Mouse (Mus musculus): ENCODE results near the gene Myom1. TPM values are rescaled to one million over a fixed set of nuclear protein-coding genes. Genes with fewer than 3 reads are reported as not detected.

Myom1 gene
- polyA plus RNA-seq, 1 experiment from 2014 or later = 5.9 TPM

DNA sequence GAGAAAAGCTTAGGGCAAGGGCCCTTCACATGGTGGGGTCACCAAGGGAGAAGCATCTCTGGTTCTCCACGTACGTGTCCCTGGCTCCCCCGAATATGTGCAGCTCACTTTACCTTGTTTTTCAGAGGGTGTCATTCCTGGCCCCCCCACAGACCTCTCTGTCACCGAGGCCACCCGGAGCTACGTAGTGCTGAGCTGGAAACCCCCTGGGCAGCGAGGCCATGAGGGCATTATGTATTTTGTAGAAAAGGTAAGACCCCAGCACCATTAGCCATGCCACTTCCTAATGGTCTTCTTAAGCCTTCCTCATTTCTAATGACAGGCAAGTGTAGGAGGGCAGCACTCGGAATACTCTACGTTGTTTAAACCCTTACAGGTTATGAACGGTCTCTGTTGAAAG is 69.5 kb downstream of the Myom1 start:
- H3K4me3 ChIP-seq (ENCODE audit: low read depth, low read length) = no peak overlapping the region
- no peaks in the 10 kb centered on the region for H3K4me1 ChIP-seq (ENCODE audit: control insufficient read depth, insufficient read depth, low read length)
- no peak overlapping the region for H3K4me2 ChIP-seq (ENCODE audit: low read depth, low read length)
- H3K9me3 ChIP-seq (replicated peaks; ENCODE audit: control insufficient read depth, low read length) = no peaks in the 10 kb centered on the region
- H3K36me3 ChIP-seq (replicated peaks; ENCODE audit: control insufficient read depth, insufficient read depth, low read depth, low read length) = no peaks in the 10 kb centered on the region
- no peaks in the 10 kb centered on the region for H3K27me3 ChIP-seq (ENCODE audit: control insufficient read depth, insufficient read depth, low read length)
- ATAC-seq (replicated peaks; ENCODE audit: insufficient number of reproducible peaks, low FRiP score, low TSS enrichment, low read depth) (no peak), DNase-seq (ENCODE audit: low spot score) (no peak)
- no peak overlapping the region for H3K9ac ChIP-seq (replicated peaks; ENCODE audit: low read length)
- H3K27ac ChIP-seq (replicated peaks; ENCODE audit: low read depth, low read length) = no peak overlapping the region
- WGBS = 89% methylated on average over 10 of the region's 10 CpGs

DNA sequence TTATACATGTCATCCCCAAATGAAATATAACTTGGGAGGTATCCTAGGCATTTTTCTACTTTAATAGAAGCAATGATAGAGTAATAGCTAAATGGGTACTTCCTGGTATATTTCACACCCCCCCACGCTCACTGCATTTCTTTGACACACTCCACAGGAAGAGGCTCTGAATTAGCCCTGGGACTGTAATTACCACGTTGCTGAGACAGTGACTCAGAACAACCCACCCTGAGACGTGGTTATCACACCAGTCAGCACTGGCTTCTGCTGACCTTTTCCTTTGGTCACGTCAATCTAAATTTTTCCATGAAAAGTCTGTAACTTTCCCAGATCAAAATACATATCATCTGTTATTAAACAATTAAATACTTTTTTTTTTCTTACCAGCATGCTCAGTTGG is 72.0 kb downstream of the Myom1 start:
- Histone ChIP-seq H3K9ac (replicated peaks; ENCODE audit: low read length) (no peak overlapping the region), H3K4me3 (ENCODE audit: low read depth, low read length) (no peak overlapping the region), H3K4me2 (ENCODE audit: low read depth, low read length) (no peak overlapping the region), H3K4me1 (ENCODE audit: control insufficient read depth, insufficient read depth, low read length) (no peaks in the 10 kb centered on the region), H3K9me3 (replicated peaks; ENCODE audit: control insufficient read depth, low read length) (no peaks in the 10 kb centered on the region), H3K27ac (replicated peaks; ENCODE audit: low read depth, low read length) (no peak overlapping the region), H3K27me3 (ENCODE audit: control insufficient read depth, insufficient read depth, low read length) (no peaks in the 10 kb centered on the region), H3K36me3 (replicated peaks; ENCODE audit: control insufficient read depth, insufficient read depth, low read depth, low read length) (no peaks in the 10 kb centered on the region)
- 53% methylated on average over 4 of the region's 4 CpGs for WGBS
- DNase-seq (ENCODE audit: low spot score) (no peak), ATAC-seq (replicated peaks; ENCODE audit: insufficient number of reproducible peaks, low FRiP score, low TSS enrichment, low read depth) (no peak)

DNA sequence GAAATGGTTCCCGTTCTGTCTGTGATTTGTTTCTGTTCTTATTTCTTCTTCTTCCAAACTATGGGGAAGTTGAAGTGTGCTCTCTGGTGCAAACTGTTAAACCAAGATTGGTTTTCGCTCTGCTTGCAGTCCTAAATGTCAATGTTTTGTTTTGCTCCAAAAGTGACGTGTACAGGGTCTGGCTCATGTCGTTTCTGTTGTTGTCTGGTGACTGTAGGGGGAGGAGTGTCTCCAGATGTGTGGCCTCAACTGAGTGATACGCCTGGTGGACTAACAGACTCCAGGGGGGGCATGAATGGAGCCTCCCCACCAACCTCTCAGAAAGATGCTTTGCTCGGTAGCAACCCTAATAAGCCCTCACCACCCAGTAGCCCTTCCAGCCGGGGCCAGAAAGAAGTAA is 79.6 kb downstream of the Myom1 start:
- Histone ChIP-seq H3K27me3 (ENCODE audit: control insufficient read depth, insufficient read depth, low read length) (no peaks in the 10 kb centered on the region), H3K27ac (replicated peaks; ENCODE audit: low read depth, low read length) (no peak overlapping the region), H3K4me2 (ENCODE audit: low read depth, low read length) (no peak overlapping the region), H3K36me3 (replicated peaks; ENCODE audit: control insufficient read depth, insufficient read depth, low read depth, low read length) (no peaks in the 10 kb centered on the region), H3K4me3 (ENCODE audit: low read depth, low read length) (no peak overlapping the region), H3K4me1 (ENCODE audit: control insufficient read depth, insufficient read depth, low read length) (no peaks in the 10 kb centered on the region), H3K9ac (replicated peaks; ENCODE audit: low read length) (no peak overlapping the region), H3K9me3 (replicated peaks; ENCODE audit: control insufficient read depth, low read length) (no peaks in the 10 kb centered on the region)
- 55% methylated on average over 7 of the region's 7 CpGs for WGBS
- no peak for DNase-seq (ENCODE audit: low spot score)
- no peak for ATAC-seq (replicated peaks; ENCODE audit: insufficient number of reproducible peaks, low FRiP score, low TSS enrichment, low read depth)

DNA sequence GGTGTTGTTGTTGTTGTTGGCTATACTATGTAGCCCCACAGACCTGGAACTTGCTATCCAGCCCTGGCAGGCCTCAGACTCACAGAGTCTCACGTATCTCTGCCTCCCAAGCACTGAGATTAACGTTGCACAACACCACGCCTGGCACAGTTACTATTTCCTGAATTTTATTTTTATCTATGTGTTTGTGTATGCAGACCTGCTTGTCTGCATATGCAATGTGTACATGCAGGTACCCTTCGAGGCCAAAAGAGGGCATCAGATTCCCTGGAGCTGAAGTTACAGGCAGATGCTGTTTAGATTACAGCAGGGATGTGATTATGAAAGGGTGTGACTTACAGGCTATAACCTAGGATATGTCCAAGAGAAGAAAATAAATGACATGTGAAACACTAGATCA is 84.5 kb downstream of the Myom1 start:
- H3K4me3 ChIP-seq (ENCODE audit: low read depth, low read length) = no peak overlapping the region
- ATAC-seq (replicated peaks; ENCODE audit: insufficient number of reproducible peaks, low FRiP score, low TSS enrichment, low read depth) (no peak), DNase-seq (ENCODE audit: low spot score) (no peak)
- H3K4me2 ChIP-seq (ENCODE audit: low read depth, low read length) = no peak overlapping the region
- no peak overlapping the region for H3K27ac ChIP-seq (replicated peaks; ENCODE audit: low read depth, low read length)
- no peaks in the 10 kb centered on the region for H3K9me3 ChIP-seq (replicated peaks; ENCODE audit: control insufficient read depth, low read length)
- H3K4me1 ChIP-seq (ENCODE audit: control insufficient read depth, insufficient read depth, low read length) = no peaks in the 10 kb centered on the region
- no peaks in the 10 kb centered on the region for H3K36me3 ChIP-seq (replicated peaks; ENCODE audit: control insufficient read depth, insufficient read depth, low read depth, low read length)
- H3K27me3 ChIP-seq (ENCODE audit: control insufficient read depth, insufficient read depth, low read length) = no peaks in the 10 kb centered on the region
- WGBS = 86% methylated on average over 4 of the region's 4 CpGs
- no peak overlapping the region for H3K9ac ChIP-seq (replicated peaks; ENCODE audit: low read length)

DNA sequence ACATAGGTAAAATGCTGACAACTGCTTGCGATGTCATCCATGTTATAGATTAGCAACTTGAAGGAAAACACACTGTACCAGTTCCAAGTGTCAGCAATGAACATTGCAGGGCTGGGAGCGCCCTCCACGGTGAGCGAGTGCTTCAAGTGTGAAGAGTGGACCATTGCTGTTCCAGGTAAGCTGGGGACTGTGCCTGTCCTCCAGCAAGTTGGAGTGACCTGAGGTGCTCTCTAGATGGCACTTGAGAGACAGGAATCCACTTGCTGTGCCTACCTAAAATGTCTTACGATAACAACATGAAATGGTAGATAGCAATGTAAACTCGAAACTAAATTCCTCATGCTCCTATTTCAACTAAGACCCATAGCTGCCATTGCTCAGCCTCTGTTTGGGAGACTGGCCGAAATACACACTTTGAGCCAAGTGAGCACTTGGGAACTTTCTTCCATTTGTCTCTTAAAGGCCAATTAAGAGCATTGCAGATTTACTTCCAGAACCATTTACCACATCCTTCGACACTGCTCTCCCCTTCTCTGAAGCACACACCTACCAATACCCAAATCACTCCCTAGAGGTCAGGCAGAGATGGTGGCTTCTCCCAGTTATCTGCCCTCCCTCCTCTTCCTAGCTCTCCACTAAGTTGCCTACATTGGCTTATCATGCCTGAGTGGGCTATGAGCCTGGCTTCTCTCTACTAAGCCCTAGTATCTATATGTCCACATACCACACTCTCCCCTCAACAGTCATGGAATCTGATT is 85.1 kb downstream of the Myom1 start:
- no peak for DNase-seq (ENCODE audit: low spot score)
- H3K4me1 ChIP-seq (ENCODE audit: control insufficient read depth, insufficient read depth, low read length) = no peaks in the 10 kb centered on the region
- no peak overlapping the region for H3K4me3 ChIP-seq (ENCODE audit: low read depth, low read length)
- H3K36me3 ChIP-seq (replicated peaks; ENCODE audit: control insufficient read depth, insufficient read depth, low read depth, low read length) = no peaks in the 10 kb centered on the region
- H3K4me2 ChIP-seq (ENCODE audit: low read depth, low read length) = no peak overlapping the region
- WGBS = 88% methylated on average over 8 of the region's 8 CpGs
- H3K27ac ChIP-seq (replicated peaks; ENCODE audit: low read depth, low read length) = no peak overlapping the region
- H3K27me3 ChIP-seq (ENCODE audit: control insufficient read depth, insufficient read depth, low read length) = no peaks in the 10 kb centered on the region
- H3K9me3 ChIP-seq (replicated peaks; ENCODE audit: control insufficient read depth, low read length) = no peaks in the 10 kb centered on the region
- H3K9ac ChIP-seq (replicated peaks; ENCODE audit: low read length) = no peak overlapping the region
- ATAC-seq (replicated peaks; ENCODE audit: insufficient number of reproducible peaks, low FRiP score, low TSS enrichment, low read depth) = no peak

DNA sequence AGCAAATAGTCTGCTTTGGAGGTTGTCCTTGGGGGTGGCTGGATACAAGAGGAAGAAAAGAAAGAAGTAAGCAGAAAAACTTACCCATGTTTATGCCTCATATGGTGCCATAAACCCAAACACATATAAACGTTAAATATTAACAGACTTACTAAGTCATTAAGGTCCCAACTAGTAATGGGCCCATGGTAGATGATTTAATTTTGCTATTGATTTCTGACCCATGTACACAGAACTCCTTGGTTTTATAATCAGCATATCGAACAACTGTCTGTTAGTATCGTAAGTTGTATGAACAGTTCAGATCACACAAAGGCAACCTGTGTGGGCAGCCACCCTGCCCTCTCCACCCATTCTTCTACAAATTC is 85.7 kb downstream of the Myom1 start:
- no peaks in the 10 kb centered on the region for H3K9me3 ChIP-seq (replicated peaks; ENCODE audit: control insufficient read depth, low read length)
- H3K27me3 ChIP-seq (ENCODE audit: control insufficient read depth, insufficient read depth, low read length) = no peaks in the 10 kb centered on the region
- H3K4me2 ChIP-seq (ENCODE audit: low read depth, low read length) = no peak overlapping the region
- H3K36me3 ChIP-seq (replicated peaks; ENCODE audit: control insufficient read depth, insufficient read depth, low read depth, low read length) = no peaks in the 10 kb centered on the region
- 90% methylated on average over 3 of the region's 3 CpGs for WGBS
- H3K4me1 ChIP-seq (ENCODE audit: control insufficient read depth, insufficient read depth, low read length) = no peaks in the 10 kb centered on the region
- no peak for ATAC-seq (replicated peaks; ENCODE audit: insufficient number of reproducible peaks, low FRiP score, low TSS enrichment, low read depth)
- no peak overlapping the region for H3K27ac ChIP-seq (replicated peaks; ENCODE audit: low read depth, low read length)
- no peak for DNase-seq (ENCODE audit: low spot score)
- no peak overlapping the region for H3K9ac ChIP-seq (replicated peaks; ENCODE audit: low read length)
- no peak overlapping the region for H3K4me3 ChIP-seq (ENCODE audit: low read depth, low read length)

DNA sequence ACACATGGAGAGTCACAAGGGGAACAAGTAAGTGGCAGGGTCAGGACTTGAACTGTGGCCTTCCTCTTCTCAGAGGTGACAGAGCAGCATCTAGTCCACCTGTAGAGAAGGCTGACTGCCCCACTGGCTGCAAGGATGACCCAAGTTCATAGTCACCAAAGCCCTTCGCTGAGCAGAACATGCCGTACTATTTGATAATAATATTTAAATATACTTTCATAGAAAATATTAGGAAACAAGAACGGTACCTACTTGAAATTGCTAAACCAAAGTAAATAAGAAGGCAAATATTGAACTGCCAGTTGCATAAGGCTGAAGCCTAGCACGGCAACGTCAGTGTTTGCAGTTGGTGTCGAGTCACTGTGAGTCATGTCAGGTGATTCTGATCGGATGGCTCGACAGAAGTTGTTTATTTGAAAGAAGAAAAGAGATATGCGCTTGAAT is 86.6 kb downstream of the Myom1 start:
- no peak for DNase-seq (ENCODE audit: low spot score)
- H3K9me3 ChIP-seq (replicated peaks; ENCODE audit: control insufficient read depth, low read length) = no peaks in the 10 kb centered on the region
- no peaks in the 10 kb centered on the region for H3K4me1 ChIP-seq (ENCODE audit: control insufficient read depth, insufficient read depth, low read length)
- ATAC-seq (replicated peaks; ENCODE audit: insufficient number of reproducible peaks, low FRiP score, low TSS enrichment, low read depth) = no peak
- H3K9ac ChIP-seq (replicated peaks; ENCODE audit: low read length) = no peak overlapping the region
- H3K4me3 ChIP-seq (ENCODE audit: low read depth, low read length) = no peak overlapping the region
- 79% methylated on average over 9 of the region's 9 CpGs for WGBS
- H3K36me3 ChIP-seq (replicated peaks; ENCODE audit: control insufficient read depth, insufficient read depth, low read depth, low read length) = no peaks in the 10 kb centered on the region
- no peak overlapping the region for H3K27ac ChIP-seq (replicated peaks; ENCODE audit: low read depth, low read length)
- no peaks in the 10 kb centered on the region for H3K27me3 ChIP-seq (ENCODE audit: control insufficient read depth, insufficient read depth, low read length)
- no peak overlapping the region for H3K4me2 ChIP-seq (ENCODE audit: low read depth, low read length)

DNA sequence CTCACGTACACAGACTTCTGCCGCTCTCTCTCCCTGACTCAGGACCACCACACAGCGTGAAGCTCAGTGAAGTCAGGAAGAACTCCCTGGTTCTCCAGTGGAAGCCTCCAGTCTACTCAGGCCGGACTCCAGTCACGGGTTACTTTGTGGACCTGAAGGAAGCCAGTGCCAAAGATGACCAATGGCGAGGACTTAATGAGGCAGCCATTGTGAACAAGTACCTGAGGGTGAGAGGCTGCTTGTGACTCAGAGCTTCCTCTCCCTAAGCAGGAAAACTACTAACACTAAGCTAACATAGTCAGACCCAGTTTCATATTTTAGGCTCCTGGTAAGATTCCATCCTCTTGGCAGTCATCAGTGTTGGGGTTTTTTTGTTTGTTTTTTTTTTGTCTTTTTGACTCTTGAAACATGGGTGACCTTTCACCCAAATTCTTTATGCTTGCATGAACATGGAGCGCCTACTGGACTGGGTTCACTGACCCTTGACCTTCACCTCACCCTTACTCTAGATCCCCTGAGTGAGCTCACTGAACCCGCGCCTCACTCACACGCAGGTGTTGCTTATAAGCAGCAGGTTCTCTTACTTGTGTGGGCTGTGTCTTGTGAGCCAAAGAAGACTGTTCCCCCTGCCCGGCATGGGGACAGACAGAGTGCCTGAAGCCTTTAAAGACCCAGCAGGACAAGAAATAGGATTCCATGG is 87.5 kb downstream of the Myom1 start:
- ATAC-seq (replicated peaks; ENCODE audit: insufficient number of reproducible peaks, low FRiP score, low TSS enrichment, low read depth) = no peak

More for the DNA sequence above, 87.5 kb downstream of the Myom1 start:
- no peak overlapping the region for H3K4me3 ChIP-seq (ENCODE audit: low read depth, low read length)
- no peak overlapping the region for H3K4me2 ChIP-seq (ENCODE audit: low read depth, low read length)
- WGBS = 77% methylated on average over 11 of the region's 11 CpGs
- H3K36me3 ChIP-seq (replicated peaks; ENCODE audit: control insufficient read depth, insufficient read depth, low read depth, low read length) = no peaks in the 10 kb centered on the region
- no peak for DNase-seq (ENCODE audit: low spot score)
- no peaks in the 10 kb centered on the region for H3K27me3 ChIP-seq (ENCODE audit: control insufficient read depth, insufficient read depth, low read length)
- no peak overlapping the region for H3K9ac ChIP-seq (replicated peaks; ENCODE audit: low read length)
- no peak overlapping the region for H3K27ac ChIP-seq (replicated peaks; ENCODE audit: low read depth, low read length)
- no peaks in the 10 kb centered on the region for H3K4me1 ChIP-seq (ENCODE audit: control insufficient read depth, insufficient read depth, low read length)
- no peaks in the 10 kb centered on the region for H3K9me3 ChIP-seq (replicated peaks; ENCODE audit: control insufficient read depth, low read length)

Data from embryonic facial prominence, embryonic 11.5 days (tissue).